Mouse (Mus musculus): ENCODE measurements around the gene Pdhb. TPM values are rescaled to one million over a fixed set of nuclear protein-coding genes. Genes with fewer than 3 reads are reported as not detected.

Pdhb gene
- polyA plus RNA-seq, 1 experiment from 2014 or later, result 200 TPM

DNA sequence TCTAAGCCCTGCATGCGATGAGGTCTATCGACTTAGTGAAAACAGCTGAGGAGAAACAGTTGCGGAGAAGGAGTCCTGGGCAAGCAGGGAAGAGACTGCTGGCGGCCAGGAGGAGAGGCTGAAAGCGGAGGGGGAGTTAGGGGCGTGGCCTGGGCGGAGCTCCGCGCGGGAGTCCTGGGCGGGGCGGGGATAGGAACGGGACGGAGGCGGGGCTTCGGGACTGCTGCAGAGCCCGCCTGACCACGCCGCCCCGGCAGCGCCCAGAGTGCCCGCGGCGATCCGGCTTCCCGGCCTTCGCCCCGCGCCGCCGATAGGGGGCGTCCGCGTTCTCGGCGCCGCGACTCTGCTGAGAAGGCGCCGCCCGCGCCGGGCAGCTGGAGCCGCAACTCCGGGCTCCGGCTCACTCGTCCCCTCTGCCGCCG lies 41.0 kb upstream of the Pdhb start, which contains the start of gene Kctd6:
Gene Kctd6, plus strand, starts transcription at position 338 of the 422 bp plus-strand sequence.
- 0% methylated on average over 40 of the region's 49 CpGs for WGBS
- H3K4me2 ChIP-seq, result peak within 1 kb of the TSS; percentile 87
- peak within 1 kb of the TSS; percentile 73 for H3K27ac ChIP-seq
- peak within 1 kb of the TSS; percentile 70 for H3K4me3 ChIP-seq (replicated peaks)
- ATAC-seq (ENCODE audit: insufficient number of reproducible peaks, insufficient read depth, low FRiP score, low TSS enrichment, low read depth), result peak; percentile 89
- no peaks in the 10 kb centered on the region for H3K9me3 ChIP-seq
- H3K36me3 ChIP-seq, result no peaks in the 10 kb centered on the region
- H3K9ac ChIP-seq (replicated peaks), result peak within 1 kb of the TSS; percentile 83
- 0 out of 2 replicates have a peak, but pooled peaks cover 10% of the 10 kb centered on the region for H3K27me3 ChIP-seq
- H3K4me1 ChIP-seq (replicated peaks), result peaks cover 24% of the 10 kb centered on the region

DNA sequence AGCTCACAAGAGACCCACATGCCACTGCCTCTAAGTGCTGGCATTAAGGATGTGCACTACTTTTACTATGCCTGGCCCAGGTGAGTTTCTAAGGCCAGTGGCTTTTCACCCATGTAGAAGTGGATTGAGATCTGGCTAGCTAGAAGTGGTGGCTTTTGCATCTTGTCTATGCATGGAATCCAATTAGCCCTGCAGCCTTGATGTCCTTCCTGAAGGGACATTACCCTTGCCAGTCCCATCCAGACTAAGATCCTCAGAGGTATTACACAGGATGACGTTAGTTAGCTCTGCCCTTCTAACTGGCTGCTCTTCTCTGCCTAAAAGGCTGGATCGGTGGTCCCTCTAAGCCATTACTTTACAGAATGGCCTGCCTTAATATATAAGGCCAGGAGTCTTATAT lies 40.2 kb upstream of the Pdhb start:
- H3K27me3 ChIP-seq, result 0 out of 2 replicates have a peak, but pooled peaks cover 10% of the 10 kb centered on the region
- H3K9me3 ChIP-seq, result no peaks in the 10 kb centered on the region
- H3K27ac ChIP-seq, result no peak overlapping the region
- H3K36me3 ChIP-seq, result no peaks in the 10 kb centered on the region
- H3K4me1 ChIP-seq (replicated peaks), result peaks cover 18% of the 10 kb centered on the region
- H3K9ac ChIP-seq (replicated peaks), result no peak overlapping the region
- H3K4me3 ChIP-seq (replicated peaks), result no peak overlapping the region
- no peak overlapping the region for H3K4me2 ChIP-seq
- ATAC-seq (ENCODE audit: insufficient number of reproducible peaks, insufficient read depth, low FRiP score, low TSS enrichment, low read depth), result no peak
- WGBS, result 83% methylated on average over 2 of the region's 2 CpGs

DNA sequence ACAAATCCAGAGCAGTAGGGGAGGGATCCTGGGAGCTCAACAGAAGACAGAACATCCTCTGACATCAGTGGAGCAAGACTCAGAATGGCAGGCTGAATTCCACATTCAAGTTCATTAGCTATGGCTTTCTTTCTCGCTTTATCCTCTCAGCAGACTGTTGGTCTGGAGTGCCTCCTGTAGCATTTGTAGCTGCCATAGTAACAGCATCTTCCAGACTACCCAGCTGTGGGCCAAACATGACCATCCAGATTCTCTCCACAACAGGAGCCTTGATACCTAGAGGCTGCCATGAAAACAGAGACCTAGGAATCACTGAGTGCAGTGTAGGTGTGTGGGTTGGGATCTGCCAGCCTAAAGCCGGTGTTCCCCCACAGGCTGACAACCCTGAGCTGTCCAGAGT lies 37.1 kb upstream of the Pdhb start:
- ATAC-seq (ENCODE audit: insufficient number of reproducible peaks, insufficient read depth, low FRiP score, low TSS enrichment, low read depth), result no peak
- Histone ChIP-seq H3K27me3 (no peaks in the 10 kb centered on the region), H3K9me3 (no peaks in the 10 kb centered on the region), H3K36me3 (no peaks in the 10 kb centered on the region), H3K4me2 (no peak overlapping the region), H3K9ac (replicated peaks) (no peak overlapping the region), H3K27ac (no peak overlapping the region), H3K4me3 (replicated peaks) (no peak overlapping the region), H3K4me1 (replicated peaks) (peaks cover 20% of the 10 kb centered on the region)
- 95% methylated on average over 2 of the region's 2 CpGs for WGBS

DNA sequence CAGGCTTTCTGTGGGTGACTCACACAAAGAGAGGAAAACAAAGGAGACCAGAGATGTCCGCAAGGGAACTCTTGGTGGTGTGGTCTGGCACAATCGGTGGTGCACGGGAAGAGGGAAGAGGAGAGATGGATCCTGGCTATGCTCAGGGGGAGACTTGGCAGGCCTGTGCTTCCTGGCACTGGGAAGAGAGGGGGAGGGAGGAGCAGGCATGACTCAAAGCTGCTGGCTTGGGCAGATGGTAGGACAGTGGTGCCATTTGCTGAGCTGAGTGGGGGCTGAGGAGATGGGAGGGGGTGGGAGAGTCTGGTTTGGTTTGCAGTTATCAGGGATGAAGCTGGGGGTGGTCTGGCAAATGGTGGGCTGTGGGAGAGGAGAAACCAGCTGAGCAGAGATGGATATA lies 36.1 kb upstream of the Pdhb start:
- H3K36me3 ChIP-seq, result no peaks in the 10 kb centered on the region
- no peaks in the 10 kb centered on the region for H3K27me3 ChIP-seq
- WGBS, result 74% methylated on average over 3 of the region's 3 CpGs
- no peak for ATAC-seq (ENCODE audit: insufficient number of reproducible peaks, insufficient read depth, low FRiP score, low TSS enrichment, low read depth)
- peaks cover 18% of the 10 kb centered on the region for H3K4me1 ChIP-seq (replicated peaks)
- H3K4me2 ChIP-seq, result no peak overlapping the region
- no peaks in the 10 kb centered on the region for H3K9me3 ChIP-seq
- no peak overlapping the region for H3K9ac ChIP-seq (replicated peaks)
- no peak overlapping the region for H3K27ac ChIP-seq
- H3K4me3 ChIP-seq (replicated peaks), result no peak overlapping the region

DNA sequence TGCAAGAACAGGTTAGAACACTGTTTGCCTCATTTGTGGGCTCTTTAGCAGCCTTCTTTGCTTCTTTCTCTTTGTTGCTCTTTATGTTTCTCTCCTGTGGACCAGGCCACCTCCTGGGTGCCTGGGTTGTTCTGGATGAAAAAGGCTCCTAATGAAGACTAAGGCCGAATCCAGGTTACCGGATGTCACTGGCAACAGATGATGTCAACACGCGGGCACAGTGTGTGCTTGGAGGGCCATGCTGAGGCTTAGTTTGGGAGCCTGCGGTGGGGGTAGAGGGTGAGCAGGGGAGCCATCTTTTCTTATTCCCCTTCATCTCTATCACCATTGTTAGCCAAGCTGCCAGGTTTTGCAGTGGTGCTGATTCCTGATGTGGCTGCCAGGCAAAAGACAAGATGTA lies 34.7 kb upstream of the Pdhb start:
- Histone ChIP-seq H3K9me3 (no peaks in the 10 kb centered on the region), H3K4me2 (no peak overlapping the region), H3K27ac (no peak overlapping the region), H3K27me3 (no peaks in the 10 kb centered on the region), H3K9ac (replicated peaks) (no peak overlapping the region), H3K4me3 (replicated peaks) (no peak overlapping the region), H3K36me3 (no peaks in the 10 kb centered on the region), H3K4me1 (replicated peaks) (peaks cover 18% of the 10 kb centered on the region)
- ATAC-seq (ENCODE audit: insufficient number of reproducible peaks, insufficient read depth, low FRiP score, low TSS enrichment, low read depth), result no peak
- 79% methylated on average over 5 of the region's 5 CpGs for WGBS

DNA sequence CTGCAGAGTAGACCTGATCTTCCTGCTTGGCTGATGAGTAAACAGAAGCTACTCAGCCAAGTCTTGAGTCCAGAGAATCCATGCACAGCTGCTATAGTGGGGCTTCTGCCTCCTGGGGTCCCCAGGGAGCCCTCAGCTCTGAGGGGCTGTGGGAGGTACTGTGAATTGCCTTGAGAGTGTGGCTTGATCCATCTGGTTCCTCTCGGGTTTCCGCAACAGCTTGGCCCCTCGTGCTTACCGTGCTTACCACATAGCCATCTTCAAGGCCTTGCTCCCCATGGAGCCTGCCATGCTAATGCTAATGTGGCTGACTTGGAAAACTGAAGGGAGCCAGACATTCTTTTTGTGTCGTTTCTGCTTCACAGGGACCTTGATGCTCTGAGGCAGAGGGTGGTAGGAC lies 34.3 kb upstream of the Pdhb start:
- ATAC-seq (ENCODE audit: insufficient number of reproducible peaks, insufficient read depth, low FRiP score, low TSS enrichment, low read depth), result no peak
- Histone ChIP-seq H3K36me3 (no peaks in the 10 kb centered on the region), H3K9me3 (no peaks in the 10 kb centered on the region), H3K9ac (replicated peaks) (no peak overlapping the region), H3K4me3 (replicated peaks) (no peak overlapping the region), H3K4me1 (replicated peaks) (peaks cover 18% of the 10 kb centered on the region), H3K27ac (peak overlapping the region; percentile 35; the same call in 1 of the 2 replicates), H3K4me2 (no peak overlapping the region), H3K27me3 (no peaks in the 10 kb centered on the region)
- 10% methylated on average over 5 of the region's 5 CpGs for WGBS

DNA sequence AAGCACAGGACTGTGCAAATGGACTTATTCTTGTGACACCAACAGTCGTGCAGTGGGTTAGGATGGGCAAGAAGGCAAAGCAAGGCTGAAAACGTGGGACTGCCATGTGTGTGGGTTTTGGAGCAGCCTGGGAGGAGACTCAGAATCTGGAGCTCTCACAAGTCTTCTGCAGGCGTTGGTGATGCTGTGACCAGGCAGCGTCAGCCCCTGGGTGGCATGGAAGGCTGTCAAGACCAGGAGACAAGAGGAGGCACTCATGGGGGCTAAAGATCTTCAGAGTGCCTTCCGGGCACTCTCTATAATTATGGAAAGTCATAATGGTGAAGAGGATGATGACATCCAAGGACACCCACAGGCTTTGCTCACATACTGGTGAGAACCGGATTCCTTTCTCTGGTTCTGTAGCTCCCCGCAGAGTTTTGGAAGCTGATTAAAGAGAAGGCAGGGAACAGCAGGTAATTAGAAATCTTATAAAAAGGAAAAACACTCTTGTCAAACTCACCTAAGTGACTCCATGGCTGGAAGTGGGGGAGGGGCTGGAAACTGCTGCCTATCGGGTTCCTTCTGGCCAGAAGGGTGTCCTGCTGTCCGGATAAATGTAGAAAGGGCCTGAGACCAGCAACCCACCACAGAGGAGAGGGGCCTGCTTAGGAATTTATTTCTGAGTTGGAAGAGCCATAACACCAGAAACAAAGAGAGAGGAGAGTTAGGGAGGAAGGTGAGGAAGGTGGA lies 33.5 kb upstream of the Pdhb start:
- ATAC-seq (ENCODE audit: insufficient number of reproducible peaks, insufficient read depth, low FRiP score, low TSS enrichment, low read depth), result no peak
- H3K27me3 ChIP-seq, result peaks cover 3% of the 10 kb centered on the region; the same call in 1 of the 2 replicates
- H3K4me2 ChIP-seq, result no peak overlapping the region
- H3K4me1 ChIP-seq (replicated peaks), result peaks cover 18% of the 10 kb centered on the region
- no peaks in the 10 kb centered on the region for H3K36me3 ChIP-seq
- WGBS, result 44% methylated on average over 9 of the region's 9 CpGs
- H3K9ac ChIP-seq (replicated peaks), result no peak overlapping the region
- peak overlapping the region; percentile 35; the same call in 1 of the 2 replicates for H3K27ac ChIP-seq
- H3K4me3 ChIP-seq (replicated peaks), result no peak overlapping the region
- H3K9me3 ChIP-seq, result no peaks in the 10 kb centered on the region

DNA sequence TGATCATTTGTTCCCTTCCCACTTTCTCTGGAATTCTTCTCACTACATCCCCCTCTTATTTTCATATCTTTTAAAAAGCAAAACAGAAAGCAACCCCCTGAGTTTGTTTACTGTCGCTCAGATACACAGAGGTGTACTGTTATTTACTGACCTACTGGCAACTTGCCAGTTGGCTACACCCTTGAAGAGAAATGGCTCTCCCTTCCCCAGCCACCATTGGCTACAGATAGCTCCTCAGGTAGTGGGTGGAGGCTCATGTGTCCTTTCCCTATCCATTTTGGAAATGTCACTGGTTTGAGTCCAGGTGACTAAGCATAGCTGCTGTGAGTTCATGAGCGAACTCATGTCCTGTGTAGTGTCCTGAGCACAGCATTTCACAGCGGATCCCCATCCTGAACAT lies 28.9 kb upstream of the Pdhb start:
- Histone ChIP-seq H3K9ac (replicated peaks) (no peak overlapping the region), H3K36me3 (no peaks in the 10 kb centered on the region), H3K4me3 (replicated peaks) (no peak overlapping the region), H3K4me2 (no peak overlapping the region), H3K27ac (no peak overlapping the region), H3K4me1 (replicated peaks) (peaks cover 8% of the 10 kb centered on the region), H3K9me3 (no peaks in the 10 kb centered on the region), H3K27me3 (peaks cover 3% of the 10 kb centered on the region; the same call in 1 of the 2 replicates)
- 79% methylated on average over 3 of the region's 3 CpGs for WGBS
- ATAC-seq (ENCODE audit: insufficient number of reproducible peaks, insufficient read depth, low FRiP score, low TSS enrichment, low read depth), result no peak

DNA sequence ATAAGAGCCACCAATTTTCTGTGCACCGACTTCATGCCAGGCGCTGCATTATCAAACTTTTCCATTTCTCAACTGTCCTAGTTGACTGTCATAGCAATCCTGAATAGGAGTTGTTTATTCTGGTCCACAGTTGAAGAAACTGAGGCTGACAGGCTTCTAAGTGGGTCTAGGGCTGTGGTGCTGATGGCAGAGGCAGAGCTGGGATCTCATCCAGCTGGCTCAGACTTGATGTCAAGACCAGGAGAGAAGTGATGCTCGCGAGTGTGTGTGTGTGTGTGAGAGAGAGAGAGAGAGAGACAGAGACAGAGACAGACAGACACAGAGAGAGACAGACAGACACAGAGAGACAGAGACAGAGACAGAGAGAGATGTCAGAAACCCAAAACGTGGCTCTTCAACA lies 27.9 kb upstream of the Pdhb start:
- no peak for ATAC-seq (ENCODE audit: insufficient number of reproducible peaks, insufficient read depth, low FRiP score, low TSS enrichment, low read depth)
- no peak overlapping the region for H3K4me3 ChIP-seq (replicated peaks)
- WGBS, result 86% methylated on average over 5 of the region's 5 CpGs
- no peaks in the 10 kb centered on the region for H3K4me1 ChIP-seq (replicated peaks)
- H3K27ac ChIP-seq, result no peak overlapping the region
- H3K27me3 ChIP-seq, result peaks cover 5% of the 10 kb centered on the region; the same call in 1 of the 2 replicates
- no peaks in the 10 kb centered on the region for H3K36me3 ChIP-seq
- no peaks in the 10 kb centered on the region for H3K9me3 ChIP-seq
- H3K9ac ChIP-seq (replicated peaks), result no peak overlapping the region
- H3K4me2 ChIP-seq, result no peak overlapping the region

DNA sequence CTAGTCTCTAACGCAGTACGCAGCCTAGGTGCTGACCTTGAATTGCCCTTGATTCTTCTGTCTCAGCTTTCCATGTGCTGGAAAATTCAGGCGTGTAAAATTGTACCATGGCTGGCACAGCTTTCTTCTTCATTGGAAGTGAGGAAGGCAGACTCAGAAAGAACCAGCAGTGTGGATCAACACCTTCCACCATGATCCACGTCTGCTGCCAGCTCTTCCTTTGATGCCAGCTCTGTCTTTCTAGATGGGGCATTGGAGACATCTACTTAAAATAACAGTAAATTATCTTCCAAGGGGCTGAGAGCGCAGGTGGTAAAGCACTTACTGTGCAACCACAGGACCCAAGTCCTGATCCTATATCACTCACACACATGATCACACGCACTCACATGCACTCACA lies 19.9 kb upstream of the Pdhb start:
- 0 out of 2 replicates have a peak, but pooled peaks cover 3% of the 10 kb centered on the region for H3K27me3 ChIP-seq
- H3K4me3 ChIP-seq (replicated peaks), result no peak overlapping the region
- no peak overlapping the region for H3K27ac ChIP-seq
- H3K4me1 ChIP-seq (replicated peaks), result peaks cover 20% of the 10 kb centered on the region
- no peak overlapping the region for H3K9ac ChIP-seq (replicated peaks)
- H3K9me3 ChIP-seq, result no peaks in the 10 kb centered on the region
- no peak for ATAC-seq (ENCODE audit: insufficient number of reproducible peaks, insufficient read depth, low FRiP score, low TSS enrichment, low read depth)
- WGBS, result 78% methylated on average over 6 of the region's 6 CpGs
- H3K4me2 ChIP-seq, result no peak overlapping the region
- no peaks in the 10 kb centered on the region for H3K36me3 ChIP-seq

DNA sequence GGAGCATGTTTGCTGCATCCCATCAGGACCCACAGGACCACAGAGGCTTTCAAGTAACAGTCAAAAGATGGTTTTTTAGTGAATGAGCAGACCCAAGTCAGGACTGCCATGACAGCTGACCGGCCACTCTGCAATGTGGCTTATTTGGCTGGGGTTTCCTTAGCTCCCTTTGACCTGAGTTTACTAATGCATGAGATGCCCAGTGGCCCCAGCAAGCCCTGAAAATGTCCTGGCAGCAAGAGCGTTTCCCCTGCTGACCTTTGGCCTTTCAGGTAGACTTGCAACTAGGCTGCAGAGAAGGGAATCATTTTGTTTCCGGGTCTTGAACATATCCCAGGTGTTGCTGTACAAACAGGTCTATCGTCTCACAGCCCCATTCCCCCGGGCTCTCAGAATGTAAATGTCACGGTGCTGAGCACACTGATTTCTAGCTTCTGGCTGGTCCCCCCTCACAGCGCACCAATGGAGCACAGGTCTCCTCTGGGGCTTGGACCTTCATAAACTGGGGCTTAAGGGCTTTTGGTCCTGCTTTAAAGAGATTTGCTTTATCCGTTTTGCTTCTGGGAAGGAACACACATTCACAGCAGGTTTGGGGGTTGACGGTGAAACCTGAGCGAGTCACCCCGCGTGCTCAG lies 18.6 kb upstream of the Pdhb start:
- no peak overlapping the region for H3K4me3 ChIP-seq (replicated peaks)
- no peaks in the 10 kb centered on the region for H3K36me3 ChIP-seq
- H3K27ac ChIP-seq, result peak overlapping the region; percentile 68
- 41% methylated on average over 12 of the region's 12 CpGs for WGBS
- H3K9ac ChIP-seq (replicated peaks), result no peak overlapping the region
- no peaks in the 10 kb centered on the region for H3K9me3 ChIP-seq
- peaks cover 20% of the 10 kb centered on the region for H3K4me1 ChIP-seq (replicated peaks)
- 0 out of 2 replicates have a peak overlapping the region, but pooled peaks have one; percentile 13 for H3K4me2 ChIP-seq
- peak; percentile 69; the same call in 1 of the 2 replicates for ATAC-seq (ENCODE audit: insufficient number of reproducible peaks, insufficient read depth, low FRiP score, low TSS enrichment, low read depth)
- H3K27me3 ChIP-seq, result 0 out of 2 replicates have a peak, but pooled peaks cover 3% of the 10 kb centered on the region
